Mouse (Mus musculus): Measurements from ENCODE around the gene Senp3. TPM values are rescaled to one million over a fixed set of nuclear protein-coding genes. Genes with fewer than 3 reads are reported as not detected.

The Senp3 gene
- polyA plus RNA-seq, 1 experiment from 2014 or later: 81.8 TPM

GRCm38 (mm10) chr11:69655264-69656064 lies 26.4 kb downstream of the Senp3 start, which contains the start of gene Sox15:
TSS of gene Sox15 (plus strand) at chr11:69655314.
- Histone ChIP-seq H3K27ac (ENCODE audit: low read depth, low read length) (no peak within 1 kb of the TSS), H3K9ac (ENCODE audit: low read length) (peak within 1 kb of the TSS; percentile 21)

GRCm38 (mm10) chr11:69654760-69655159 lies 27.1 kb downstream of the Senp3 start:
- no peak overlapping the region for H3K4me3 ChIP-seq (ENCODE audit: low read depth, low read length)
- DNase-seq (ENCODE audit: low spot score): no peak
- no peaks in the 10 kb centered on the region for H3K4me1 ChIP-seq (ENCODE audit: control insufficient read depth, insufficient read depth, low read length)
- no peaks in the 10 kb centered on the region for H3K27me3 ChIP-seq (replicated peaks; ENCODE audit: control insufficient read depth, insufficient read depth, low read length)
- H3K9ac ChIP-seq (ENCODE audit: low read length): no peak overlapping the region; the same call in 1 of the 2 replicates
- H3K27ac ChIP-seq (ENCODE audit: low read depth, low read length): no peak overlapping the region
- WGBS: 52% methylated on average over 9 of the region's 9 CpGs
- ATAC-seq: no peak
- peaks cover 85% of the 10 kb centered on the region for H3K36me3 ChIP-seq (ENCODE audit: control insufficient read depth, insufficient read depth, low read length)
- H3K9me3 ChIP-seq (replicated peaks; ENCODE audit: control insufficient read depth, low read length): no peaks in the 10 kb centered on the region
- H3K4me2 ChIP-seq (ENCODE audit: low read length): no peak overlapping the region

More at GRCm38 (mm10) chr11:69655264-69656064, 26.4 kb downstream of the Senp3 start, which contains the start of gene Sox15:
- DNase-seq (ENCODE audit: low spot score) (peak; percentile 84), ATAC-seq (peak; percentile 85)
- Histone ChIP-seq H3K27me3 (replicated peaks; ENCODE audit: control insufficient read depth, insufficient read depth, low read length) (no peaks in the 10 kb centered on the region), H3K4me1 (ENCODE audit: control insufficient read depth, insufficient read depth, low read length) (no peaks in the 10 kb centered on the region), H3K36me3 (ENCODE audit: control insufficient read depth, insufficient read depth, low read length) (peaks cover 78% of the 10 kb centered on the region), H3K4me3 (ENCODE audit: low read depth, low read length) (no peak within 1 kb of the TSS), H3K4me2 (ENCODE audit: low read length) (no peak within 1 kb of the TSS), H3K9me3 (replicated peaks; ENCODE audit: control insufficient read depth, low read length) (no peaks in the 10 kb centered on the region)
- 21% methylated on average over 34 of the region's 34 CpGs for WGBS

GRCm38 (mm10) chr11:69653399-69653798 lies 28.5 kb downstream of the Senp3 start:
- H3K4me3 ChIP-seq (ENCODE audit: low read depth, low read length): no peak overlapping the region
- peaks cover 90% of the 10 kb centered on the region for H3K36me3 ChIP-seq (ENCODE audit: control insufficient read depth, insufficient read depth, low read length)
- no peaks in the 10 kb centered on the region for H3K27me3 ChIP-seq (replicated peaks; ENCODE audit: control insufficient read depth, insufficient read depth, low read length)
- H3K4me1 ChIP-seq (ENCODE audit: control insufficient read depth, insufficient read depth, low read length): no peaks in the 10 kb centered on the region
- ATAC-seq (no peak), DNase-seq (ENCODE audit: low spot score) (no peak)
- no peaks in the 10 kb centered on the region for H3K9me3 ChIP-seq (replicated peaks; ENCODE audit: control insufficient read depth, low read length)
- H3K27ac ChIP-seq (ENCODE audit: low read depth, low read length): no peak overlapping the region
- 65% methylated on average over 5 of the region's 5 CpGs for WGBS
- H3K4me2 ChIP-seq (ENCODE audit: low read length): no peak overlapping the region
- H3K9ac ChIP-seq (ENCODE audit: low read length): no peak overlapping the region

- H3K4me1 ChIP-seq (ENCODE audit: control insufficient read depth, insufficient read depth, low read length): no peaks in the 10 kb centered on the region
- H3K4me3 ChIP-seq (ENCODE audit: low read depth, low read length): no peak overlapping the region
- 96% methylated on average over 5 of the region's 5 CpGs for WGBS
- no peaks in the 10 kb centered on the region for H3K27me3 ChIP-seq (replicated peaks; ENCODE audit: control insufficient read depth, insufficient read depth, low read length)
- H3K27ac ChIP-seq (ENCODE audit: low read depth, low read length): no peak overlapping the region
- H3K9ac ChIP-seq (ENCODE audit: low read length): no peak overlapping the region
- no peak overlapping the region for H3K4me2 ChIP-seq (ENCODE audit: low read length)
- peaks cover 97% of the 10 kb centered on the region for H3K36me3 ChIP-seq (ENCODE audit: control insufficient read depth, insufficient read depth, low read length)
- no peak for ATAC-seq
- no peaks in the 10 kb centered on the region for H3K9me3 ChIP-seq (replicated peaks; ENCODE audit: control insufficient read depth, low read length)
- DNase-seq (ENCODE audit: low spot score): no peak
These were observed 36.0 kb downstream of the Senp3 start for GRCm38 (mm10) chr11:69645860-69646259.

- WGBS: 85% methylated on average over 3 of the region's 3 CpGs
- ATAC-seq (no peak), DNase-seq (ENCODE audit: low spot score) (no peak)
- no peak overlapping the region for H3K27ac ChIP-seq (ENCODE audit: low read depth, low read length)
- 0 out of 2 replicates have a peak overlapping the region, but pooled peaks have one; percentile 16 for H3K4me2 ChIP-seq (ENCODE audit: low read length)
- H3K9ac ChIP-seq (ENCODE audit: low read length): no peak overlapping the region
- no peaks in the 10 kb centered on the region for H3K9me3 ChIP-seq (replicated peaks; ENCODE audit: control insufficient read depth, low read length)
- no peaks in the 10 kb centered on the region for H3K27me3 ChIP-seq (replicated peaks; ENCODE audit: control insufficient read depth, insufficient read depth, low read length)
- no peak overlapping the region for H3K4me3 ChIP-seq (ENCODE audit: low read depth, low read length)
- H3K36me3 ChIP-seq (ENCODE audit: control insufficient read depth, insufficient read depth, low read length): peaks cover 24% of the 10 kb centered on the region
- peaks cover 17% of the 10 kb centered on the region for H3K4me1 ChIP-seq (ENCODE audit: control insufficient read depth, insufficient read depth, low read length)
These were observed 46.4 kb downstream of the Senp3 start for GRCm38 (mm10) chr11:69635471-69635870.

- under 1% methylated on average over 38 of the region's 50 CpGs for WGBS
- peak overlapping the region; percentile 93 for H3K9ac ChIP-seq (ENCODE audit: low read length)
- ATAC-seq (peak; percentile 65), DNase-seq (ENCODE audit: low spot score) (no peak)
- H3K36me3 ChIP-seq (ENCODE audit: control insufficient read depth, insufficient read depth, low read length): peaks cover 7% of the 10 kb centered on the region; the same call in 1 of the 2 replicates
- H3K27ac ChIP-seq (ENCODE audit: low read depth, low read length): peak overlapping the region; percentile 94
- peaks cover 17% of the 10 kb centered on the region for H3K4me1 ChIP-seq (ENCODE audit: control insufficient read depth, insufficient read depth, low read length)
- H3K9me3 ChIP-seq (replicated peaks; ENCODE audit: control insufficient read depth, low read length): no peaks in the 10 kb centered on the region
- no peaks in the 10 kb centered on the region for H3K27me3 ChIP-seq (replicated peaks; ENCODE audit: control insufficient read depth, insufficient read depth, low read length)
- H3K4me3 ChIP-seq (ENCODE audit: low read depth, low read length): peak overlapping the region; percentile 94
- peak overlapping the region; percentile 77 for H3K4me2 ChIP-seq (ENCODE audit: low read length)
These were observed 48.6 kb downstream of the Senp3 start for GRCm38 (mm10) chr11:69633128-69633866.

GRCm38 (mm10) chr11:69632284-69633089 lies 49.4 kb downstream of the Senp3 start, which contains the start of gene Fxr2:
TSS of gene Fxr2 (plus strand) at chr11:69632990.
- peak; percentile 100 for DNase-seq (ENCODE audit: low spot score)
- Histone ChIP-seq H3K27ac (ENCODE audit: low read depth, low read length) (peak within 1 kb of the TSS; percentile 94), H3K4me3 (ENCODE audit: low read depth, low read length) (peak within 1 kb of the TSS; percentile 94), H3K4me1 (ENCODE audit: control insufficient read depth, insufficient read depth, low read length) (peaks cover 17% of the 10 kb centered on the region), H3K9me3 (replicated peaks; ENCODE audit: control insufficient read depth, low read length) (no peaks in the 10 kb centered on the region), H3K27me3 (replicated peaks; ENCODE audit: control insufficient read depth, insufficient read depth, low read length) (no peaks in the 10 kb centered on the region), H3K36me3 (ENCODE audit: control insufficient read depth, insufficient read depth, low read length) (peaks cover 4% of the 10 kb centered on the region; the same call in 1 of the 2 replicates), H3K4me2 (ENCODE audit: low read length) (peak within 1 kb of the TSS; percentile 77), H3K9ac (ENCODE audit: low read length) (peak within 1 kb of the TSS; percentile 93)
- ATAC-seq: peak; percentile 98
- under 1% methylated on average over 54 of the region's 56 CpGs for WGBS

- 68% methylated on average over 1 of the region's 1 CpGs for WGBS
- Histone ChIP-seq H3K27me3 (replicated peaks; ENCODE audit: control insufficient read depth, insufficient read depth, low read length) (no peaks in the 10 kb centered on the region), H3K4me1 (ENCODE audit: control insufficient read depth, insufficient read depth, low read length) (peaks cover 8% of the 10 kb centered on the region), H3K36me3 (ENCODE audit: control insufficient read depth, insufficient read depth, low read length) (no peaks in the 10 kb centered on the region), H3K27ac (ENCODE audit: low read depth, low read length) (no peak overlapping the region), H3K4me2 (ENCODE audit: low read length) (no peak overlapping the region), H3K9ac (ENCODE audit: low read length) (no peak overlapping the region), H3K4me3 (ENCODE audit: low read depth, low read length) (no peak overlapping the region), H3K9me3 (replicated peaks; ENCODE audit: control insufficient read depth, low read length) (no peaks in the 10 kb centered on the region)
- DNase-seq (ENCODE audit: low spot score) (peak; percentile 51), ATAC-seq (no peak)
These were observed 52.1 kb downstream of the Senp3 start for GRCm38 (mm10) chr11:69629802-69630201.
